Mouse (Mus musculus): Measurements from ENCODE around the gene Brd1.

- TF ChIP-seq CTCF (IDR thresholded peaks at IDR 0.05; ENCODE audit: low read depth, low read length) = no peak
- no peak for TF ChIP-seq POLR2A (IDR thresholded peaks at IDR 0.05; ENCODE audit: insufficient read depth, low read length)
Observed at GRCm38 (mm10) chr15:88700759-88701158, 33.3 kb downstream of the Brd1 start.
